Mouse (Mus musculus): ENCODE results near the gene Gstt4.

DNA sequence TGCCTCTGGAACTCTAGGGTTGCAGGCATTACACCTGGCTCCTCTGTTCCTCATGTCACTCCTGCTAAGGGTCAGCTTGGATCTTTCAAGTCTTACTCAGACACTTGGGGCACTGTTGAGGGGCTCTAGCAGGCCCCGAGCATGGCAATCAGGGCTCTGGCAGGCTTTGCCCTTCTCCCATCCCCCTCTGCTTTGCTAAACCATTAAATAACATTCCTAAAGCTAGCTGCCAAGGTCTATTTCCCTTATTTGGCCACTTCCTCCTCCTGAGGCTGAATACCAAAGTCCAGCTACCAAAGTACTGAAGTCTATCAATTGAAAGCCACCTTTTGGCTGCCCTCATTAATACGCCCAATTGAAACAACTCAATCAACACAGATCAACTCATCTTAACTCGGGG lies 27.5 kb downstream of the Gstt4 start:
- TF ChIP-seq CTCF (IDR thresholded peaks at IDR 0.05) (no peak), EP300 (IDR thresholded peaks at IDR 0.05) (no peak)
